Mouse (Mus musculus): ENCODE data around the gene Echdc2.

DNA sequence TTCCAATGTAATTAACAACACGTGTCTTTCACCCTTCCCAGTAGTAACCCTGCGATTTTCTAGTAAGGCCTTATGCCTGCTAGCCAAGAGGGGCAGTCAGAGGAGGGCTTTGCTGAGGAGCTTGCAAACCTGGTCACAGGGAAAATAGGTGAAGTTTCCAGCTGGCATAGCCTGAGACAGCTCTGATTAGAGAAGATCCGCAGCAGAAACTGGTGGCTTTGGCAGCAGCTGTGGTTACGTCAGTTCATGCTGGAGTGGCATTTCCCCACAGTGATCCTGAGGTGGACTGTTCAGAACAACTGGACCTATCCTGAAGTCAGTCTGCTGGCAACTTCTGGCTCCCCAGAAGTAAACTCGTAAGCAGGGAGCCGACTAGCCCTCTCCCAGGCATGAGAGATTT, 2.8 kb downstream of the Echdc2 start:
- TF ChIP-seq GATA1 (IDR thresholded peaks at IDR 0.05; ENCODE audit: borderline replicate concordance, low read length) (no peak), FLI1 (IDR thresholded peaks at IDR 0.05; ENCODE audit: low read length) (no peak)

Data from megakaryocyte, embryonic 14.5 days (primary cell).